Mouse (Mus musculus): Measurements from ENCODE around the gene Iqch. TPM values are rescaled to one million over a fixed set of nuclear protein-coding genes. Genes with fewer than 3 reads are reported as not detected.

Iqch gene
- polyA plus RNA-seq, 1 experiment: not detected

GRCm38 (mm10) chr9:63641983-63642646, 39.8 kb upstream of the Iqch start:
- H3K9me3 ChIP-seq (ENCODE audit: control insufficient read depth, low read length): no peaks in the 10 kb centered on the region
- peaks cover 84% of the 10 kb centered on the region for H3K36me3 ChIP-seq (ENCODE audit: control insufficient read depth)
- no peak overlapping the region for H3K4me3 ChIP-seq (replicated peaks)
- H3K27me3 ChIP-seq (ENCODE audit: control insufficient read depth): no peaks in the 10 kb centered on the region
- H3K4me1 ChIP-seq (ENCODE audit: control insufficient read depth): no peaks in the 10 kb centered on the region
- TF ChIP-seq TAL1 (IDR thresholded peaks at IDR 0.05; ENCODE audit: low read length): no peak
- TF ChIP-seq GATA1 (IDR thresholded peaks at IDR 0.05; ENCODE audit: low read length): no peak

- Histone ChIP-seq H3K27me3 (ENCODE audit: control insufficient read depth) (no peaks in the 10 kb centered on the region), H3K4me3 (replicated peaks) (no peak overlapping the region), H3K9me3 (ENCODE audit: control insufficient read depth, low read length) (no peaks in the 10 kb centered on the region), H3K36me3 (ENCODE audit: control insufficient read depth) (peaks cover 89% of the 10 kb centered on the region), H3K4me1 (ENCODE audit: control insufficient read depth) (no peaks in the 10 kb centered on the region)
- no peak for TF ChIP-seq TAL1 (IDR thresholded peaks at IDR 0.05; ENCODE audit: low read length)
- no peak for TF ChIP-seq GATA1 (IDR thresholded peaks at IDR 0.05; ENCODE audit: low read length)
These were observed 33.8 kb upstream of the Iqch start for GRCm38 (mm10) chr9:63636113-63636512.

GRCm38 (mm10) chr9:63633334-63633733, 31.0 kb upstream of the Iqch start:
- Histone ChIP-seq H3K36me3 (ENCODE audit: control insufficient read depth) (peaks cover 89% of the 10 kb centered on the region), H3K9me3 (ENCODE audit: control insufficient read depth, low read length) (no peaks in the 10 kb centered on the region), H3K27me3 (ENCODE audit: control insufficient read depth) (no peaks in the 10 kb centered on the region), H3K4me3 (replicated peaks) (no peak overlapping the region), H3K4me1 (ENCODE audit: control insufficient read depth) (no peaks in the 10 kb centered on the region)
- no peak for TF ChIP-seq GATA1 (IDR thresholded peaks at IDR 0.05; ENCODE audit: low read length)
- no peak for TF ChIP-seq TAL1 (IDR thresholded peaks at IDR 0.05; ENCODE audit: low read length)

GRCm38 (mm10) chr9:63632924-63633323, 30.6 kb upstream of the Iqch start:
- no peaks in the 10 kb centered on the region for H3K27me3 ChIP-seq (ENCODE audit: control insufficient read depth)
- H3K36me3 ChIP-seq (ENCODE audit: control insufficient read depth): peaks cover 89% of the 10 kb centered on the region

GRCm38 (mm10) chr9:63632045-63632444, 29.8 kb upstream of the Iqch start:
- H3K9me3 ChIP-seq (ENCODE audit: control insufficient read depth, low read length): no peaks in the 10 kb centered on the region
- no peak for TF ChIP-seq GATA1 (IDR thresholded peaks at IDR 0.05; ENCODE audit: low read length)
- no peak for TF ChIP-seq TAL1 (IDR thresholded peaks at IDR 0.05; ENCODE audit: low read length)
- no peaks in the 10 kb centered on the region for H3K27me3 ChIP-seq (ENCODE audit: control insufficient read depth)
- H3K4me1 ChIP-seq (ENCODE audit: control insufficient read depth): no peaks in the 10 kb centered on the region
- peaks cover 90% of the 10 kb centered on the region for H3K36me3 ChIP-seq (ENCODE audit: control insufficient read depth)
- H3K4me3 ChIP-seq (replicated peaks): no peak overlapping the region

More at GRCm38 (mm10) chr9:63632924-63633323, 30.6 kb upstream of the Iqch start:
- Histone ChIP-seq H3K4me3 (replicated peaks) (no peak overlapping the region), H3K9me3 (ENCODE audit: control insufficient read depth, low read length) (no peaks in the 10 kb centered on the region), H3K4me1 (ENCODE audit: control insufficient read depth) (no peaks in the 10 kb centered on the region)
- TF ChIP-seq GATA1 (IDR thresholded peaks at IDR 0.05; ENCODE audit: low read length) (no peak), TAL1 (IDR thresholded peaks at IDR 0.05; ENCODE audit: low read length) (no peak)

GRCm38 (mm10) chr9:63625090-63625756, 22.9 kb upstream of the Iqch start:
- H3K27me3 ChIP-seq (ENCODE audit: control insufficient read depth): no peaks in the 10 kb centered on the region
- H3K9me3 ChIP-seq (ENCODE audit: control insufficient read depth, low read length): no peaks in the 10 kb centered on the region
- H3K36me3 ChIP-seq (ENCODE audit: control insufficient read depth): peaks cover 98% of the 10 kb centered on the region
- H3K4me3 ChIP-seq (replicated peaks): no peak overlapping the region
- TF ChIP-seq GATA1 (IDR thresholded peaks at IDR 0.05; ENCODE audit: low read length) (no peak), TAL1 (IDR thresholded peaks at IDR 0.05; ENCODE audit: low read length) (no peak)
- no peaks in the 10 kb centered on the region for H3K4me1 ChIP-seq (ENCODE audit: control insufficient read depth)

- H3K4me1 ChIP-seq (ENCODE audit: control insufficient read depth): no peaks in the 10 kb centered on the region
- no peaks in the 10 kb centered on the region for H3K27me3 ChIP-seq (ENCODE audit: control insufficient read depth)
- peaks cover 95% of the 10 kb centered on the region for H3K36me3 ChIP-seq (ENCODE audit: control insufficient read depth)
- no peak for TF ChIP-seq GATA1 (IDR thresholded peaks at IDR 0.05; ENCODE audit: low read length)
- no peak for TF ChIP-seq TAL1 (IDR thresholded peaks at IDR 0.05; ENCODE audit: low read length)
- no peak overlapping the region for H3K4me3 ChIP-seq (replicated peaks)
- no peaks in the 10 kb centered on the region for H3K9me3 ChIP-seq (ENCODE audit: control insufficient read depth, low read length)
These were observed 21.7 kb upstream of the Iqch start for GRCm38 (mm10) chr9:63623895-63624569.

- H3K36me3 ChIP-seq (ENCODE audit: control insufficient read depth): peaks cover 65% of the 10 kb centered on the region
- no peaks in the 10 kb centered on the region for H3K27me3 ChIP-seq (ENCODE audit: control insufficient read depth)
- no peak for TF ChIP-seq GATA1 (IDR thresholded peaks at IDR 0.05; ENCODE audit: low read length)
- TF ChIP-seq TAL1 (IDR thresholded peaks at IDR 0.05; ENCODE audit: low read length): no peak
- H3K4me3 ChIP-seq (replicated peaks): no peak overlapping the region
- no peaks in the 10 kb centered on the region for H3K9me3 ChIP-seq (ENCODE audit: control insufficient read depth, low read length)
- peaks cover 7% of the 10 kb centered on the region for H3K4me1 ChIP-seq (ENCODE audit: control insufficient read depth)
These were observed 15.7 kb upstream of the Iqch start for GRCm38 (mm10) chr9:63617967-63618366.

Data from erythroblast, embryonic 14.5 days (primary cell).